Mouse (Mus musculus): Measurements from ENCODE around the gene Tns1. TPM values are rescaled to one million over a fixed set of nuclear protein-coding genes. Genes with fewer than 3 reads are reported as not detected.

Gene Tns1
- polyA plus RNA-seq, 1 experiment, result 15.1 TPM

DNA sequence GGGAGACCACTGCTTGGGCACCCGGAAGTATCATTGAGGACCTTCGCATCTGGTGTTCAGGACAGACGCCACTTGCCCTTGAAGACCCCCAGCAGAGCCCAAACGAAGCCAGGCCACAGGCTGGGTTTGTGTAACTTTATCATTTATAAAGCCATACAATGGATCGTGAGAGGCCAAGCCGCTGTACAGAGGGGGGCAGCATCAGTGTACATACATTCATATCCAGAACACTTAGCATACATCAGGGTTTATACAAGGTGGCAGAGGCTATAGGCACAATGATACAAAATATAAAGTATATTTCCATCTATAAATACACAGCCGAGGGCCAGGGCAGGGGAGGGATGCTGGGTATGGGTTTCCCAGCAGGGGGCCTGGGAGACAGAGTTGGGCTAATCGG, 214.1 kb downstream of the Tns1 start:
- TF ChIP-seq POLR2A (IDR thresholded peaks at IDR 0.05; ENCODE audit: borderline replicate concordance, extremely low read depth, insufficient read depth, insufficient read length, poor library complexity, severe bottlenecking), result no peak
- TF ChIP-seq CTCF (IDR thresholded peaks at IDR 0.05; ENCODE audit: borderline replicate concordance, extremely low read depth, insufficient read depth, insufficient read length), result no peak

DNA sequence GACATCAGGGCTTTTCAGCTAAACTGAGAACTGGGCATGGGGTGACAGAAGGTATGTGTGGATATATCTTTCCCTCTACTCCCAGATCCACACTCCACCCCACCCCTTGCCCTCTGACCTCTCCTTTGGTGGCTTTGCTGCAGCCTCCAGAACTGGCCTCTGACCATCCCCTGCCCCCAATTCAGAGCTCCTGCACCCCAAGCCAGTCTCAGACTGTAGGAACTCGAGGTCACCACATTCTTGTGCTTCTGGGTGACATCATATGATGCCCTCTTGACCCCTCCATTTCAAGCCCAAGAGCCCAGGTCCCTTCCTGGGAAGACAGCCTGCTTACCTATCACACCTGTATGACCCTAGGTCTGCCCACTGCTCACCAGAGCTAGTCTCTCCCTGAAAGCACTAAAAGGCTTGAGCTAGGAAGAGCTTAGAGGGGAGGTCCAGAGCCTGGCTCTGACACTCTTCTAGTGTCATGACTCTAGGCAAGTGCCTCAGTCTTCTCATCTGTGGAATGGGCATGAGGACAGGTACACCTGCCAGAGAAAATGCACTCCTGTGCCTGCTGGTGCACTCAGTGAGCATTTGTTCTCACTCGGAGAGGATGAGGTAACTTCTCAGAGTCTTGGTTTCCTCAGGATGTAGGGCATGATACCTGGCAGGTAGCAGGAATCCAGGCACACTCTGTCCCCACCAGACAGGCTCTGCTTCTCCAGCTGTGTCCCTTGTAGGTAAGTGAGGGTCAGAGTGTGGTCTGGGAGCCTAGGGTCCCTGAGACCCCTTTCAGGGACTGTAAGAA, 214.9 kb downstream of the Tns1 start:
- DNase-seq (ENCODE audit: low read depth), result no peak

More for the DNA sequence above, 214.1 kb downstream of the Tns1 start:
- DNase-seq (ENCODE audit: low read depth), result no peak

DNA sequence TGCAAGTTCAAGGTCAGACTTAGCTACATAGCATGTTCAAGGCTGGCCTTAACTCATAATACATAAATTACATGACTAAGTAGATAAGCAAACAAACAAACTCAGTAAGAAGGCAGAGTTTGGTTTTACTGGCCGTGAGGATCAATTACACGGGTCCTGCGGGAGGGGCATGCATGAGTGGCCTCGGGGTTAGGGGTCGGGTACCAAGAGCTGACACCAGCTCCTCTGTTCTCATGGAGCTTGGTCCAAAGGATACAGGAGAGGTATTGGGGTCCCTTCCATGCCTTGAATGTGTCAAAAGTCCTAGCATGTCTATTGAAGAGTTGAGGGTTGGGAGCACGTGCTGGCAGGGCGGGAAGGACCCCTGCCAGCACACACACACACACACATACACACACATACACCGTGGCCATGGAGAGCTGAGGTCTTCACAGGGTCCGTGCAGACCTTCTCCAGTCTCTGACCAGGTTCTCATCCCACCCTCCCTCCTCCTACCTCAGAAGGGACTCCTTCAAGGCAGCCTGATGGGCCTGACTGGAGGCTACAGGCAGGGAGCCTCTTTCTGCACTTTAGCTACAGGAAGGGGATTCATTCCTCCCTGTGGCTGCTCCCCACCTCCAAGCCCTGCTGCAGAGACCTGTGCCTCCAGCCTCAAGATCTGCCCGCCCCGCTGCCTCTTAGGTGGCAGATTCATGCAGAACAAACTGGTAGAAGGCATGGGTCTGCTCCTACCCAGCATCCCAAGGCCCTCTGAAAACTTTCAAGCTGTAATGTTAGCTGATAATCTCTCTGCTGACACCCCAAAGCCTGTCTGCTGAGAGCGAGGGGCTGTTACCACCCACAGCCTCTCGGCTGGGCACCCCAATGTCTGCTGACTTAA, 215.9 kb downstream of the Tns1 start:
- no peak for DNase-seq (ENCODE audit: low read depth)
- TF ChIP-seq POLR2A (IDR thresholded peaks at IDR 0.05; ENCODE audit: borderline replicate concordance, extremely low read depth, insufficient read depth, insufficient read length, poor library complexity, severe bottlenecking) (no peak), CTCF (IDR thresholded peaks at IDR 0.05; ENCODE audit: borderline replicate concordance, extremely low read depth, insufficient read depth, insufficient read length) (no peak)

More for the DNA sequence above, 214.9 kb downstream of the Tns1 start:
- TF ChIP-seq CTCF (IDR thresholded peaks at IDR 0.05; ENCODE audit: borderline replicate concordance, extremely low read depth, insufficient read depth, insufficient read length) (no peak), POLR2A (IDR thresholded peaks at IDR 0.05; ENCODE audit: borderline replicate concordance, extremely low read depth, insufficient read depth, insufficient read length, poor library complexity, severe bottlenecking) (no peak)

DNA sequence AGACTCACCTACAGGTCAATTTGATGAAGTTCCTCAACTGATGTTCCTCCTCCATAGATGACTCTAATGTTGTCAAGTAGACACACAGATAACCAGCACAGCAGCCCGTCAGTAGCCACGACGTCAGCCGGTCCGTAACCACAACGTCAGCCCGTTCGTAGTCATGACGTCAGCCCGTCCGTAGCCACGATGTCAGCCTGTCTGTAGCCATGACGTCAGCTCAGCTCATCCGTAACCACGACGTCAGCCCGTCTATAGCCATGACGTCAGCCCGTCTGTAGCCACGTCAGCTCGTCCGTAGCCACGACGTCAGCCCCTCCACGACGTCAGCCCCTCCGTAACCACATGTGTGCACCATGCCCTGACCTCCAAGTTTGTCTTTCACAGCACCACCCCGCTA, 217.1 kb downstream of the Tns1 start:
- DNase-seq (ENCODE audit: low read depth), result no peak
- no peak for TF ChIP-seq POLR2A (IDR thresholded peaks at IDR 0.05; ENCODE audit: borderline replicate concordance, extremely low read depth, insufficient read depth, insufficient read length, poor library complexity, severe bottlenecking)
- no peak for TF ChIP-seq CTCF (IDR thresholded peaks at IDR 0.05; ENCODE audit: borderline replicate concordance, extremely low read depth, insufficient read depth, insufficient read length)

DNA sequence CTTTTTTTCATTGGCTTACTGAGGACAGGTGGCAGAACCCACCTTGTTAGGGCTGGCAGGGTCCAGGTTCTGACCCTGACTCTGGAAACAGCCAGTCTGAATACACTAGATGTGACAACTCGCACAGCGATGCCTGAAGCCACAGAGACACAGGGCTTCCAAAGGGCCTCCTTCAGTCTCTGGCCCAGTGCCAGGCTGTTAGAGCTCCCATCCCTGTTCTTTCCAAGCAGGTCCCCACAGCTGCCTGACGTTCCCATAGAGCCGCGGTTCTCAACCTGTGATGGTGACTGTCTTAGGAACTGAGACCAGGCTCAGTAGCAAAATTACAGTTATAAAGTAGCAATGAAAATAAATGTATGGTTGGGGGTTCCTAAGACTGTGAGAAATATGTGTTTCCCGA, 217.9 kb downstream of the Tns1 start:
- DNase-seq (ENCODE audit: low read depth), result peak; percentile 72
- no peak for TF ChIP-seq CTCF (IDR thresholded peaks at IDR 0.05; ENCODE audit: borderline replicate concordance, extremely low read depth, insufficient read depth, insufficient read length)
- TF ChIP-seq POLR2A (IDR thresholded peaks at IDR 0.05; ENCODE audit: borderline replicate concordance, extremely low read depth, insufficient read depth, insufficient read length, poor library complexity, severe bottlenecking), result no peak

DNA sequence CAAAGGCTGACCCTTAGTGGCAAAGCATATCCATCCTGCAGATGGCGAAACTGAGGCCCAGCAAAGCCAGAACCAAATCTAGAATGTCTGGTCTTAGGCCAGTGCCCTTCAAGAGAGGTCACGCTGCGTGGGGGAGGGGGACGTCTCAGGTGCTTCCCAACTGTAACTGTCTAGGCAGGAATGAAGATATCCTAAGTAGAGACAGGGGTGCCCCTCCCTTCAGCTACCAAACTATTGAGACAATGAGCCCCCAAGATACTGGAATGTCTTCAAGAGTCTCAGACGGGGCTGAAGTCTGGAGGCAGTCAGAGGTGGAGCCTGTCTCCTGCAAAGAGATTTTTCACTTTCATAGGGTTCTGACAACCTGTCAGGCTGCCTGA, 218.4 kb downstream of the Tns1 start:
- TF ChIP-seq POLR2A (IDR thresholded peaks at IDR 0.05; ENCODE audit: borderline replicate concordance, extremely low read depth, insufficient read depth, insufficient read length, poor library complexity, severe bottlenecking), result no peak
- no peak for TF ChIP-seq CTCF (IDR thresholded peaks at IDR 0.05; ENCODE audit: borderline replicate concordance, extremely low read depth, insufficient read depth, insufficient read length)
- DNase-seq (ENCODE audit: low read depth), result no peak

DNA sequence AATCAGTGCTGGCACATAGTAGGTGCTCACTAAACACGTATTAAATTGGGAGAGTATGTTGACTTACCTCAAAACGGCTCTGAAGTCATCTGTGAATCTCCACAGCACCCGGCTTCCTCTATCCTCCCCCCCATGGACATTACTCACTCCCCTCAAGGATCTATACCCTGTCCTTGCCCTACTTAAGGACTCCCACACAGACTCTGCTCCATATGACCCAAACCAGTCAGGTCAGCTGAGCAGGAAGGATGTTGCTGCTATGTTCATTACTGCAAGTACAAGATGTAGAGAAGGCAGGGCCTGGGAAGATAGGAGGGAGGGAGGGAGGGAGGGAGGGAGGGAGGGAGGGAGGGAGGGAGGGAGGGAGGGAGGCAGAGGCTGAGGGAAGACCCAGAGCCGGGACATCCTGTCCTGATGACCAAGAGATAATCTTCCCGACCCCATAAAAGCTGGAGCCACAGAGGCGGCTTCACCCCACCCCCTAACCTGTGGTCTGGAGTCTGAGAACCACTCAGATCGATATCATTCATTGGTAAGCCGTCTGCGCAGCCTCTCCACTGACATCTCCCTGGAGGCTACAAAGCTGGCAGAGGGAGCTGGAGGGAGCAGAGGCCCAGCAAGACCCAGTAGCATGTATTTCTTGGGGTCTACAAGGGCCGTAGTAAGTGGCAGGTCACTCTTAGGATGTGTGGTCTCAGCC, 219.0 kb downstream of the Tns1 start:
- DNase-seq (ENCODE audit: low read depth), result no peak
- TF ChIP-seq POLR2A (IDR thresholded peaks at IDR 0.05; ENCODE audit: borderline replicate concordance, extremely low read depth, insufficient read depth, insufficient read length, poor library complexity, severe bottlenecking) (no peak), CTCF (IDR thresholded peaks at IDR 0.05; ENCODE audit: borderline replicate concordance, extremely low read depth, insufficient read depth, insufficient read length) (no peak)

DNA sequence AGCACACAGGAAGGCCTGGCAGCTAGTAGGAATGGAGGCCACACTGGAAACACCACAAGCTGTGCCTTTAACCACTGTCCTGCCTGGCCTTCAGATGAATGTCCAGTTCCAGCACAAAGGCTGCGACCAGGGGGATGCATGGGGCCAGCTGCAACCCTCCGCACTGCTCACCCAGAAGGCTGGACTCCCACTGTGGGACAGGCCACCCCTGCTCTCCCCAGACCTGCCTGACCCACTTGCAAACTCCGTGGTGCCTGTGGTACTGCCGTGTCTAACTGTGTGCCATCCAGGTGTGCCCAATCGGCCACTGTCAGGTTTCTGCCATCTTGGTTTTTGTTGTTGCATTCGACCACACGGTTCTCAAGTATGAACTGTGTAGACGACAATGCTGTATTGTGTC, 219.6 kb downstream of the Tns1 start:
- TF ChIP-seq POLR2A (IDR thresholded peaks at IDR 0.05; ENCODE audit: borderline replicate concordance, extremely low read depth, insufficient read depth, insufficient read length, poor library complexity, severe bottlenecking) (no peak), CTCF (IDR thresholded peaks at IDR 0.05; ENCODE audit: borderline replicate concordance, extremely low read depth, insufficient read depth, insufficient read length) (no peak)
- DNase-seq (ENCODE audit: low read depth), result no peak

DNA sequence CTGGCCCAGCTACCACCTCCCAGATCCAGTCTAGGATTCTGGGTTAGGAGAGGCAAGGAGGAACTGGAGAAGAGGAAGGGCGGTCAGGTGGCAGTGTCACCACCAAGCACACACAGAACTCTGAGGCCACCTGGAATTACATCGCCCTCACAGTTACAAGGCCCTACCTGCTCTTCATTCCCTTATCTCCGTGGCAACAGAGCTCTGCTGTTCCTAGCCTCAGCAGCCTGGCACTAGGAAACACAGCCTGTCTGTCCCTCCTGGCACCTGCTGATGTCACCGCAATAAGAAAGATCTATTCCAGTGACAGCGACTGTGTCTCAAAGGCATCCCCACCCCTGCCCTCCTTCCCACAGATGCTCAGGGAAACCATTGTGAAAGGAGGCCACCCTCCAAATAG, 221.2 kb downstream of the Tns1 start:
- TF ChIP-seq POLR2A (IDR thresholded peaks at IDR 0.05; ENCODE audit: borderline replicate concordance, extremely low read depth, insufficient read depth, insufficient read length, poor library complexity, severe bottlenecking) (no peak), CTCF (IDR thresholded peaks at IDR 0.05; ENCODE audit: borderline replicate concordance, extremely low read depth, insufficient read depth, insufficient read length) (no peak)
- DNase-seq (ENCODE audit: low read depth), result no peak

DNA sequence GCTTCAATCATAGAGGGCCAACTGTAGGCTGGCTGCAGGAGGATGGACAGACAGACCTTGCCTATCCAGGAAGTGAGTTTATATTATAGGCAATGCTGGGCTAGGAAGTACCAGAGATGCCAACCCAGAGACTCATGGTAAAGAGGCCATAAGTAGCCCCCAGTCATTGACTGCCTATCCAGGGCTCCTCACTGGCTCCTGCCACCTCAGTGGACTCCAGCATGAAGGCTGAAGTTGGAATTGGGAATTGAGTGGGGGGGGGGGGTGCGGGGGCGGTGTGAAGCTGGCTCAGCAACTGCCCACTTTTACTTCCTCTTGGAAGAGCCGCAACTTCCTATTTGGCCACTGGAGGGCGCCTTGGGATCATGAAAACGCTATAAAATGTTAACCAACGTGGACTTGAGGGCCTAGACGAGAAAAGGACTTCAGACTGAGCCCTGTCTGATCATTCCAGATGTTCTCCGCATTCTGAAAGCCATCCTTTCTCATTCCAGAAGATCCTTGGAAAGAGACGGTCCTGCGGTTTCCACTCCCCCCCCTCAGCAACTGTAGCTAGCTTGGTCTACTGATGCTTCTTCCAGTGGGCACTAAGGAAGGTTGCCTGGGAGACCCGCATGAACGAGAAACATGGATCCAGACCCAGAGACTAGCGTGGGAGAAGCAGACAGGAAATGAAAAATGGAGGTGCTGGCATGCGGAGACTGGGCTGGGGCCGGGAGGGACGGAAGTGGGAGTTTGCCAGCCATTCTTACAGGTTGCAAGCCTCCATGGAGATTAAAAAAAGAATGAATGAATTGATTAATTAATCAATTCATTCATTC, 221.9 kb downstream of the Tns1 start:
- TF ChIP-seq POLR2A (IDR thresholded peaks at IDR 0.05; ENCODE audit: borderline replicate concordance, extremely low read depth, insufficient read depth, insufficient read length, poor library complexity, severe bottlenecking) (no peak), CTCF (IDR thresholded peaks at IDR 0.05; ENCODE audit: borderline replicate concordance, extremely low read depth, insufficient read depth, insufficient read length) (peak; percentile 85)

More for the DNA sequence above, 221.9 kb downstream of the Tns1 start:
- peak; percentile 88 for DNase-seq (ENCODE audit: low read depth)
